Mouse (Mus musculus): ENCODE data around the gene H6pd.

GRCm38 (mm10) chr4:149949691-149950090 lies 59.1 kb downstream of the H6pd start:
- TF ChIP-seq CTCF (IDR thresholded peaks at IDR 0.05; ENCODE audit: extremely low read depth, insufficient read length, insufficient replicate concordance, low read depth, low read length): no peak
- no peak for TF ChIP-seq POLR2A (IDR thresholded peaks at IDR 0.05; ENCODE audit: low read depth, low read length)
